In genomic region chr10:37141621-37142020, GRCm38 (mm10) we compare ENCODE assay signal across 8 mouse cellular contexts. TPM values are rescaled to one million over a fixed set of nuclear protein-coding genes. Genes with fewer than 3 reads are reported as not detected.
DNase-seq lines count a peak whose midpoint lies in the region; ATAC-seq and TF ChIP-seq lines count a peak whose summit lies in the region.

No protein-coding gene starts in this region.

- no peaks in the 10 kb centered on the region for H3K9me3 ChIP-seq in embryonic facial prominence, embryonic 11.5 days (replicated peaks; ENCODE audit: control insufficient read depth, low read length)
- no peaks in the 10 kb centered on the region for H3K9me3 ChIP-seq in hindbrain, embryonic 12.5 days (replicated peaks)
- H3K9me3 ChIP-seq in midbrain, embryonic 15.5 days: no peaks in the 10 kb centered on the region

- peak overlapping the region; percentile 87 for H3K27ac ChIP-seq in left cerebral cortex, adult 2 months
- H3K27ac ChIP-seq in embryonic facial prominence, embryonic 11.5 days (replicated peaks; ENCODE audit: low read depth, low read length): no peak overlapping the region
- H3K27ac ChIP-seq in hindbrain, embryonic 12.5 days: peak overlapping the region; percentile 100
- H3K27ac ChIP-seq in midbrain, embryonic 15.5 days: peak overlapping the region; percentile 100

- H3K9ac ChIP-seq in embryonic facial prominence, embryonic 11.5 days (replicated peaks; ENCODE audit: low read length): no peak overlapping the region
- H3K9ac ChIP-seq in hindbrain, embryonic 12.5 days: peak overlapping the region; percentile 33; the same call in 1 of the 2 replicates
- peak overlapping the region; percentile 100 for H3K9ac ChIP-seq in midbrain, embryonic 15.5 days

- no peaks in the 10 kb centered on the region for H3K4me1 ChIP-seq in embryonic facial prominence, embryonic 11.5 days (ENCODE audit: control insufficient read depth, insufficient read depth, low read length)
- H3K4me1 ChIP-seq in hindbrain, embryonic 12.5 days: no peaks in the 10 kb centered on the region
- H3K4me1 ChIP-seq in midbrain, embryonic 15.5 days: peaks cover 6% of the 10 kb centered on the region; the same call in 1 of the 2 replicates

- intact Hi-C loops in left cerebral cortex, adult 2 months (cut with DNase I): no loop called here
- intact Hi-C loops in left cerebral cortex, postnatal 25 days (cut with DNase I): loop anchor here (5.0 kb wide), 1 partner anchor 216 kb away; no protein-coding TSS in a partner anchor

- peak overlapping the region; percentile 91 for H3K4me3 ChIP-seq in left cerebral cortex, adult 2 months
- peak overlapping the region; percentile 99 for H3K4me3 ChIP-seq in embryonic facial prominence, embryonic 11.5 days (ENCODE audit: low read depth, low read length)
- peak overlapping the region; percentile 99 for H3K4me3 ChIP-seq in hindbrain, embryonic 12.5 days
- H3K4me3 ChIP-seq in midbrain, embryonic 15.5 days: peak overlapping the region; percentile 99

- 66% methylated on average over 4 of the region's 4 CpGs for WGBS in embryonic facial prominence, embryonic 11.5 days
- 52% methylated on average over 4 of the region's 4 CpGs for WGBS in hindbrain, embryonic 12.5 days
- WGBS in midbrain, embryonic 15.5 days: 70% methylated on average over 4 of the region's 4 CpGs

- no peaks in the 10 kb centered on the region for H3K27me3 ChIP-seq in embryonic facial prominence, embryonic 11.5 days (ENCODE audit: control insufficient read depth, insufficient read depth, low read length)
- no peaks in the 10 kb centered on the region for H3K27me3 ChIP-seq in hindbrain, embryonic 12.5 days
- no peaks in the 10 kb centered on the region for H3K27me3 ChIP-seq in midbrain, embryonic 15.5 days (replicated peaks)

- peaks cover under 1% of the 10 kb centered on the region for H3K36me3 ChIP-seq in embryonic facial prominence, embryonic 11.5 days (replicated peaks; ENCODE audit: control insufficient read depth, insufficient read depth, low read depth, low read length)
- peaks cover under 1% of the 10 kb centered on the region for H3K36me3 ChIP-seq in hindbrain, embryonic 12.5 days
- no peaks in the 10 kb centered on the region for H3K36me3 ChIP-seq in midbrain, embryonic 15.5 days (replicated peaks)

- no peak for ATAC-seq in embryonic facial prominence, embryonic 11.5 days (replicated peaks; ENCODE audit: insufficient number of reproducible peaks, low FRiP score, low TSS enrichment, low read depth)
- no peak for ATAC-seq in hindbrain, embryonic 12.5 days (ENCODE audit: low FRiP score)
- ATAC-seq in midbrain, embryonic 15.5 days (replicated peaks): peak; percentile 1; the same call in 1 of the 2 replicates

- no peak for DNase-seq in left cerebral cortex, adult 2 months (ENCODE audit: extremely low spot score in 1 of 2, low spot score in 2 of 2)
- DNase-seq in left cerebral cortex, postnatal 25 days (ENCODE audit: low spot score in 2 of 2): no peak
- no peak for DNase-seq in embryonic facial prominence, embryonic 11.5 days (ENCODE audit: low spot score)
- DNase-seq in right cerebral cortex, postnatal 4 days: no peak
- no peak for DNase-seq in frontal cortex, postnatal 25 days (ENCODE audit: low spot score in 2 of 2)
- DNase-seq in kidney, adult 9 months: no peak

- H3K4me2 ChIP-seq in embryonic facial prominence, embryonic 11.5 days (ENCODE audit: low read depth, low read length): peak overlapping the region; percentile 19
- peak overlapping the region; percentile 67 for H3K4me2 ChIP-seq in hindbrain, embryonic 12.5 days (replicated peaks)
- peak overlapping the region; percentile 56 for H3K4me2 ChIP-seq in midbrain, embryonic 15.5 days

- TF ChIP-seq CTCF in left cerebral cortex, adult 2 months (IDR thresholded peaks at IDR 0.05): no peak

RNA-seq across cellular contexts. Expression of gene Marcks, which starts 2.9 kb away (rescaled TPM):
- total RNA-seq in left cerebral cortex, adult 2 months (2021): 100 to 1,000 TPM; 139 to 154 TPM
- 100 to 1,000 TPM; 182 to 189 TPM for total RNA-seq in left cerebral cortex, postnatal 25 days (2021)
- 300 and 341 TPM in 2 replicates for polyA plus RNA-seq in embryonic facial prominence, embryonic 11.5 days (2014; fragmentation: Nextera tagmentation; extraction: Ambion mirVana)
- polyA plus RNA-seq in hindbrain, embryonic 12.5 days (2016; fragmentation: Nextera tagmentation; extraction: Ambion mirVana): 338 and 368 TPM in 2 replicates
- 203 and 208 TPM in 2 replicates for polyA plus RNA-seq in midbrain, embryonic 15.5 days (2015; fragmentation: Nextera tagmentation; extraction: Ambion mirVana)
